Mouse (Mus musculus): ENCODE data around the gene Gtf2b. TPM values are rescaled to one million over a fixed set of nuclear protein-coding genes. Genes with fewer than 3 reads are reported as not detected.

Gtf2b gene
- 91.8 and 95.1 TPM in 2 replicates for polyA plus RNA-seq (2016; fragmentation: Nextera tagmentation; extraction: Ambion mirVana)

- Histone ChIP-seq H3K9ac (replicated peaks) (peak within 1 kb of the TSS; percentile 85), H3K4me2 (replicated peaks) (peak within 1 kb of the TSS; percentile 66), H3K27ac (replicated peaks) (peak within 1 kb of the TSS; percentile 84), H3K4me3 (peak within 1 kb of the TSS; percentile 72), H3K4me1 (peaks cover 15% of the 10 kb centered on the region), H3K9me3 (no peaks in the 10 kb centered on the region), H3K36me3 (no peaks in the 10 kb centered on the region), H3K27me3 (no peaks in the 10 kb centered on the region)
- ATAC-seq (ENCODE audit: low FRiP score, low read depth) = peak; percentile 100
- under 1% methylated on average over 64 of the region's 64 CpGs for WGBS
Observed at GRCm38 (mm10) chr3:142764995-142765777, at the start of gene Gtf2b. TSS of gene Gtf2b (plus strand) at chr3:142765045.

GRCm38 (mm10) chr3:142725481-142725880 is 39.4 kb upstream of the Gtf2b start:
- no peaks in the 10 kb centered on the region for H3K27me3 ChIP-seq
- no peaks in the 10 kb centered on the region for H3K36me3 ChIP-seq
- ATAC-seq (ENCODE audit: low FRiP score, low read depth) = no peak
- no peaks in the 10 kb centered on the region for H3K4me1 ChIP-seq
- 78% methylated on average over 2 of the region's 2 CpGs for WGBS
- no peak overlapping the region for H3K4me2 ChIP-seq (replicated peaks)
- no peaks in the 10 kb centered on the region for H3K9me3 ChIP-seq
- H3K27ac ChIP-seq (replicated peaks) = no peak overlapping the region
- H3K4me3 ChIP-seq = no peak overlapping the region
- no peak overlapping the region for H3K9ac ChIP-seq (replicated peaks)

- Histone ChIP-seq H3K9ac (replicated peaks) (no peak overlapping the region), H3K4me1 (no peaks in the 10 kb centered on the region), H3K9me3 (no peaks in the 10 kb centered on the region), H3K4me2 (replicated peaks) (no peak overlapping the region), H3K36me3 (no peaks in the 10 kb centered on the region), H3K4me3 (no peak overlapping the region), H3K27me3 (no peaks in the 10 kb centered on the region), H3K27ac (replicated peaks) (no peak overlapping the region)
- no peak for ATAC-seq (ENCODE audit: low FRiP score, low read depth)
- 91% methylated on average over 22 of the region's 22 CpGs for WGBS
Observed at GRCm38 (mm10) chr3:142725969-142726672, 38.7 kb upstream of the Gtf2b start.

GRCm38 (mm10) chr3:142734291-142734690 is 30.6 kb upstream of the Gtf2b start:
- WGBS = 58% methylated on average over 12 of the region's 12 CpGs
- no peaks in the 10 kb centered on the region for H3K4me1 ChIP-seq

GRCm38 (mm10) chr3:142740896-142741295 is 23.9 kb upstream of the Gtf2b start:
- H3K27me3 ChIP-seq = no peaks in the 10 kb centered on the region
- no peaks in the 10 kb centered on the region for H3K36me3 ChIP-seq
- no peak overlapping the region for H3K27ac ChIP-seq (replicated peaks)
- H3K9ac ChIP-seq (replicated peaks) = no peak overlapping the region
- ATAC-seq (ENCODE audit: low FRiP score, low read depth) = no peak
- WGBS = 86% methylated on average over 7 of the region's 7 CpGs
- no peak overlapping the region for H3K4me2 ChIP-seq (replicated peaks)
- H3K9me3 ChIP-seq = no peaks in the 10 kb centered on the region
- H3K4me1 ChIP-seq = no peaks in the 10 kb centered on the region
- no peak overlapping the region for H3K4me3 ChIP-seq

More at GRCm38 (mm10) chr3:142734291-142734690, 30.6 kb upstream of the Gtf2b start:
- Histone ChIP-seq H3K27ac (replicated peaks) (no peak overlapping the region), H3K9ac (replicated peaks) (no peak overlapping the region), H3K4me2 (replicated peaks) (no peak overlapping the region), H3K4me3 (no peak overlapping the region), H3K9me3 (no peaks in the 10 kb centered on the region), H3K27me3 (no peaks in the 10 kb centered on the region), H3K36me3 (no peaks in the 10 kb centered on the region)
- no peak for ATAC-seq (ENCODE audit: low FRiP score, low read depth)

- ATAC-seq (ENCODE audit: low FRiP score, low read depth) = peak; percentile 41
- 61% methylated on average over 21 of the region's 21 CpGs for WGBS
- H3K4me2 ChIP-seq (replicated peaks) = no peak overlapping the region
- H3K27me3 ChIP-seq = no peaks in the 10 kb centered on the region
- no peaks in the 10 kb centered on the region for H3K4me1 ChIP-seq
- no peak overlapping the region for H3K9ac ChIP-seq (replicated peaks)
- H3K9me3 ChIP-seq = no peaks in the 10 kb centered on the region
- H3K27ac ChIP-seq (replicated peaks) = no peak overlapping the region
- H3K36me3 ChIP-seq = no peaks in the 10 kb centered on the region
- H3K4me3 ChIP-seq = no peak overlapping the region
Observed at GRCm38 (mm10) chr3:142743973-142744898, 20.6 kb upstream of the Gtf2b start.

GRCm38 (mm10) chr3:142745076-142745475 is 19.8 kb upstream of the Gtf2b start:
- H3K27ac ChIP-seq (replicated peaks) = no peak overlapping the region
- no peak overlapping the region for H3K4me3 ChIP-seq
- H3K27me3 ChIP-seq = no peaks in the 10 kb centered on the region
- H3K36me3 ChIP-seq = no peaks in the 10 kb centered on the region
- H3K4me2 ChIP-seq (replicated peaks) = no peak overlapping the region
- 91% methylated on average over 2 of the region's 2 CpGs for WGBS
- ATAC-seq (ENCODE audit: low FRiP score, low read depth) = no peak
- H3K4me1 ChIP-seq = no peaks in the 10 kb centered on the region
- no peak overlapping the region for H3K9ac ChIP-seq (replicated peaks)
- no peaks in the 10 kb centered on the region for H3K9me3 ChIP-seq

- 90% methylated on average over 7 of the region's 7 CpGs for WGBS
Observed at GRCm38 (mm10) chr3:142747673-142748072, 17.2 kb upstream of the Gtf2b start.

GRCm38 (mm10) chr3:142749131-142749530 is 15.7 kb upstream of the Gtf2b start:
- no peaks in the 10 kb centered on the region for H3K9me3 ChIP-seq
- H3K4me3 ChIP-seq = no peak overlapping the region
- H3K9ac ChIP-seq (replicated peaks) = no peak overlapping the region
- WGBS = 85% methylated on average over 16 of the region's 16 CpGs
- ATAC-seq (ENCODE audit: low FRiP score, low read depth) = no peak
- H3K27ac ChIP-seq (replicated peaks) = no peak overlapping the region
- H3K27me3 ChIP-seq = no peaks in the 10 kb centered on the region
- H3K4me2 ChIP-seq (replicated peaks) = no peak overlapping the region
- no peaks in the 10 kb centered on the region for H3K36me3 ChIP-seq
- H3K4me1 ChIP-seq = no peaks in the 10 kb centered on the region

More at GRCm38 (mm10) chr3:142747673-142748072, 17.2 kb upstream of the Gtf2b start:
- no peak overlapping the region for H3K4me3 ChIP-seq
- H3K9ac ChIP-seq (replicated peaks) = no peak overlapping the region
- no peak overlapping the region for H3K4me2 ChIP-seq (replicated peaks)
- no peak overlapping the region for H3K27ac ChIP-seq (replicated peaks)
- H3K9me3 ChIP-seq = no peaks in the 10 kb centered on the region
- H3K4me1 ChIP-seq = no peaks in the 10 kb centered on the region
- H3K27me3 ChIP-seq = no peaks in the 10 kb centered on the region
- no peaks in the 10 kb centered on the region for H3K36me3 ChIP-seq
- no peak for ATAC-seq (ENCODE audit: low FRiP score, low read depth)

GRCm38 (mm10) chr3:142755132-142755867 is 9.5 kb upstream of the Gtf2b start:
- Histone ChIP-seq H3K9me3 (no peaks in the 10 kb centered on the region), H3K4me3 (no peak overlapping the region), H3K27ac (replicated peaks) (no peak overlapping the region), H3K4me2 (replicated peaks) (no peak overlapping the region), H3K27me3 (no peaks in the 10 kb centered on the region), H3K4me1 (no peaks in the 10 kb centered on the region), H3K36me3 (no peaks in the 10 kb centered on the region), H3K9ac (replicated peaks) (no peak overlapping the region)
- ATAC-seq (ENCODE audit: low FRiP score, low read depth) = no peak
- WGBS = 88% methylated on average over 18 of the region's 18 CpGs

- Histone ChIP-seq H3K4me3 (no peak overlapping the region), H3K36me3 (no peaks in the 10 kb centered on the region)
- 66% methylated on average over 12 of the region's 12 CpGs for WGBS
Observed at GRCm38 (mm10) chr3:142757841-142758240, 7.0 kb upstream of the Gtf2b start.

More at GRCm38 (mm10) chr3:142757841-142758240, 7.0 kb upstream of the Gtf2b start:
- Histone ChIP-seq H3K9ac (replicated peaks) (no peak overlapping the region), H3K9me3 (no peaks in the 10 kb centered on the region), H3K27me3 (no peaks in the 10 kb centered on the region), H3K27ac (replicated peaks) (no peak overlapping the region), H3K4me1 (no peaks in the 10 kb centered on the region), H3K4me2 (replicated peaks) (no peak overlapping the region)
- ATAC-seq (ENCODE audit: low FRiP score, low read depth) = no peak
